Mouse (Mus musculus) intestine, embryonic 14.5 days (tissue): ENCODE results near the gene Apoc2. TPM values are rescaled to one million over a fixed set of nuclear protein-coding genes. Genes with fewer than 3 reads are reported as not detected.

Experiments
- ATAC-seq: fragments of 200-750 bp; cut with Nextera tagmentation; replicated peaks from 2 replicates; pipeline ENCODE4 v1.8.0; 2017; ENCODE audit warnings: low read depth, moderate number of reproducible peaks, moderate TSS enrichment, moderate library complexity; ENCODE audit not compliant: low FRiP score, low TSS enrichment
- DNase-seq: peaks from one replicate; pipeline ENCODE4 v3.0.0-alpha.2; 2018; ENCODE audit warnings: low spot score
- H3K27ac ChIP-seq: fragments of 300-500 bp; sonication (generic); 2 replicates; pipeline ENCODE4 v1.5.1; 2014; ENCODE audit warnings: low read depth, mild to moderate bottlenecking, control low read depth
- H3K27me3 ChIP-seq: fragments of 300-500 bp; sonication (generic); replicated peaks from 2 replicates; pipeline ENCODE4 v1.6.1; 2014; ENCODE audit warnings: low read length, control low read depth; ENCODE audit not compliant: control insufficient read depth, insufficient read depth
- H3K36me3 ChIP-seq: fragments of 300-500 bp; sonication (generic); 2 replicates; pipeline ENCODE4 v1.6.1; 2014; ENCODE audit warnings: low read length, control low read depth; ENCODE audit not compliant: control insufficient read depth, insufficient read depth
- H3K4me1 ChIP-seq: fragments of 300-500 bp; sonication (generic); replicated peaks from 2 replicates; pipeline ENCODE4 v1.6.1; 2014; ENCODE audit warnings: low read length, control low read depth, mixed read lengths; ENCODE audit not compliant: control insufficient read depth, insufficient read depth
- H3K4me2 ChIP-seq: fragments of 300-500 bp; sonication (generic); 2 replicates; pipeline ENCODE4 v1.6.1; 2014; ENCODE audit warnings: low read length
- H3K4me3 ChIP-seq: fragments of 300-500 bp; sonication (generic); 2 replicates; pipeline ENCODE4 v1.5.1; 2014; ENCODE audit warnings: low read depth, low read length, control low read depth, mixed read lengths
- H3K9ac ChIP-seq: fragments of 300-500 bp; sonication (generic); 2 replicates; pipeline ENCODE4 v1.6.1; 2014; ENCODE audit warnings: mild to moderate bottlenecking, low read length
- H3K9me3 ChIP-seq: fragments of 300-500 bp; sonication (generic); 2 replicates; pipeline ENCODE4 v1.6.1; 2016; ENCODE audit warnings: low read length, control low read depth; ENCODE audit not compliant: control insufficient read depth
- WGBS: fragments of 180-500 bp; shearing (Covaris S2); extraction: QIAGEN DNeasy Blood & Tissue Kit; methylation state at CpG from one replicate; pipeline ENCODE4 v1.1.7; 2014; 5-methylcytosine and 5-hydroxymethylcytosine counted together
- polyA plus RNA-seq: library from polyadenylated mRNA; unstranded; fragments of >200 nt; fragmentation: Nextera tagmentation; extraction: Ambion mirVana; gene quantifications from 2 replicates; pipeline ENCODE4 v1.2.1, GENCODE M21; 2014

The Apoc2 gene
- polyA plus RNA-seq, 1 experiment from 2014 or later, result 13.7 TPM

DNA sequence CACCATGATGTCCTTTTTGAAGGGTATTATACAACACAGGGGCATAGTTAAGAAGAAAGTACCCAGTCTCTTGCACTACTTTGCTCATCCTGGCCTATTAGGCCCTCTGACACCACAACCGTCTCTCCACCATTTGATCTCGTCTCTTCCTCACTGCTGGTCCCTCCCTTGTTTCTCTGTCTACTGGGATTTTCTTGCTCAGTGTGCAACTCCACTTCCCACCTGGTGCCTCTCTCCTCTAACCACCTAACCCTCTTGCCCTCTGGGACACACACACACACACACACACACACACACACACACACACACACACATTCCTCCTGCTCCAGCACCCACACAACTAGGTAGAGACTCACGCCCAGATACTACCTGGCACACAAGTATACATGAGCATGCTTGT lies 1.2 kb upstream of the Apoc2 start:
- ATAC-seq, result no peak
- Histone ChIP-seq H3K9ac (no peak overlapping the region), H3K4me1 (no peaks in the 10 kb centered on the region), H3K27ac (no peak overlapping the region), H3K27me3 (no peaks in the 10 kb centered on the region), H3K4me2 (no peak overlapping the region), H3K4me3 (no peak overlapping the region), H3K9me3 (no peaks in the 10 kb centered on the region), H3K36me3 (no peaks in the 10 kb centered on the region)
- WGBS, result 84% methylated on average over 3 of the region's 3 CpGs
- no peak for DNase-seq

DNA sequence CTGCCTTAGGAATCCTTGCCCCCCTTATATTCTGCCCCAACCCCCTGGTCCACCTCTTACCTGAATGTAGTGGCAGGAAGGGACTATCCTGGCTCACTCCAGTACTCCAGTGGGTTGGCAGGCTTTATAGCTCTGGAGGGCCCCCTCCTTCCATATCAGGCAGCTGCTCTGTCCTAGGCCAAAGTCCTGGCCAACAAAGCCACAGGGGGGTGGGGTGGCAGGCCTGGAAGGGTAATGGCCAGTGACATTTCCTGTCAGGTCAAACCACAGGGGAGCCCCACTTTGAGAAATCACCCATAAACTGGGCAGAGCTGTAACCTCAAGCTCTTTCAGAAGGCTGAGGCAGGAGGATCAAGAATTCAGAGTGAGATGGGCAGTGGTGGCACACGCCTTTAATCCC lies 1.1 kb downstream of the Apoc2 start:
- ATAC-seq (0 out of 2 replicates have a peak, but pooled peaks have one; percentile 28), DNase-seq (no peak)
- no peaks in the 10 kb centered on the region for H3K4me1 ChIP-seq
- no peaks in the 10 kb centered on the region for H3K9me3 ChIP-seq
- no peak overlapping the region for H3K27ac ChIP-seq
- WGBS, result 56% methylated on average over 1 of the region's 1 CpGs
- no peak overlapping the region for H3K4me2 ChIP-seq
- H3K9ac ChIP-seq, result no peak overlapping the region
- H3K4me3 ChIP-seq, result no peak overlapping the region
- H3K27me3 ChIP-seq, result no peaks in the 10 kb centered on the region
- H3K36me3 ChIP-seq, result no peaks in the 10 kb centered on the region

DNA sequence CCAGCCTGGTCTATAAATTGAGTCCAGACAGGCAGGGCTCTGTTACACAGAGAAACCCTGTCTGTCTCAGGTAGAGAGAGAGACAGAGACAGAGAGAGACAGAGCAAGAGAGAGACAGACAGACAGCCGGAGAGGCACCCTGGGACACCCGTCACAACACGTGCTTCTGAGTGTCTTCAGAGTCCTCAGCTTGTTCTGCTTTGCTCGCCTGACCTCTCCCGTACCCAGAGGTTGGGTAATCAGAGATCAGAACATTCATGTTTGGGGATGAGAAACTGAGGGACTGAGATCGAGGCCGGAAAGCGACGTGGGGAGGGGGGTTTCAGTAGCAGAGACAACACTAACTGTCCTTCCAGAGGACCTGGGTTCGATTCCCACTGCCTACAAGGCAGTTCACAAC lies 1.9 kb downstream of the Apoc2 start:
- ATAC-seq, result no peak
- 83% methylated on average over 10 of the region's 10 CpGs for WGBS
- Histone ChIP-seq H3K36me3 (no peaks in the 10 kb centered on the region), H3K4me2 (no peak overlapping the region), H3K27me3 (no peaks in the 10 kb centered on the region), H3K9ac (no peak overlapping the region), H3K9me3 (no peaks in the 10 kb centered on the region), H3K27ac (no peak overlapping the region), H3K4me3 (no peak overlapping the region), H3K4me1 (no peaks in the 10 kb centered on the region)
- DNase-seq, result no peak

DNA sequence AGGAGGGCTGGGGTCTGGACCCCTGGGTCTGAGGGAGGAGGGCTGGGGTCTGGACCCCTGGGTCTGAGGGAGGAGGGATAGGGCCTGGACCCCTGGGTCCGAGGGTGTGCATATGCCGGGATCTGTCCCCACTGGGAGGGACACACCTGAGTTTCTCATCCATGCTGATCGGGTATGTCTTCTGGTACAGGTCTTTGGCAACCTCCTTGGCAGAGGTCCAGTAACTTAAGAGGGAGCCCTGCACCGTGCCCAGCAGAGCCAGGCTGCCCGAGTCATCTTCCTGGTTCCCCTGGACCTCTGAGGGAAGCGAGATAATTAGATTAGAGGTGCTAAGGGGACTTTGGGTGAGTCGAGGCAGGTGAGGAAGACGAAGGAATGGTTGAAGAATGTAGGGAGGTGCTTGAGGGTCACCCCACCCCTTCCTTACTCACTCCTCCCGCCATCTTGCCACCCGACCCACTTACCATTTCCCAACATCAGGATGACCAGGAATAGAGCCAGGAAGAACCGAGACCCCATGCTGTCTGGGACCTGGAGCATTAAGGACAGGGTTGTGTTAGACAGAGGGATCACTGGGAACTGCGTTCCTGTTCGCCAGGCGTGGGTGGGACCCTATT lies 4.5 kb downstream of the Apoc2 start:
- Histone ChIP-seq H3K27ac (no peak overlapping the region), H3K4me2 (no peak overlapping the region), H3K4me1 (no peaks in the 10 kb centered on the region; the same call in 1 of the 2 replicates), H3K36me3 (no peaks in the 10 kb centered on the region), H3K27me3 (no peaks in the 10 kb centered on the region), H3K9me3 (no peaks in the 10 kb centered on the region), H3K4me3 (no peak overlapping the region), H3K9ac (no peak overlapping the region)
- 66% methylated on average over 14 of the region's 14 CpGs for WGBS
- ATAC-seq, result no peak
- no peak for DNase-seq

GRCm38 (mm10) chr7:19671511-19671910 lies 6.2 kb downstream of the Apoc2 start:
- no peaks in the 10 kb centered on the region for H3K9me3 ChIP-seq
- WGBS, result 72% methylated on average over 10 of the region's 10 CpGs
- H3K4me2 ChIP-seq, result no peak overlapping the region
- H3K36me3 ChIP-seq, result no peaks in the 10 kb centered on the region
- no peak overlapping the region for H3K9ac ChIP-seq
- H3K27ac ChIP-seq, result no peak overlapping the region
- ATAC-seq (no peak), DNase-seq (no peak)
- H3K4me3 ChIP-seq, result no peak overlapping the region
- H3K4me1 ChIP-seq, result no peaks in the 10 kb centered on the region; the same call in 1 of the 2 replicates
- no peaks in the 10 kb centered on the region for H3K27me3 ChIP-seq

GRCm38 (mm10) chr7:19668947-19669721 lies 8.6 kb downstream of the Apoc2 start:
- 7% methylated on average over 10 of the region's 10 CpGs for WGBS
- no peak overlapping the region for H3K4me3 ChIP-seq
- peak; percentile 69 for ATAC-seq
- no peak overlapping the region; the same call in 1 of the 2 replicates for H3K27ac ChIP-seq
- no peaks in the 10 kb centered on the region for H3K27me3 ChIP-seq
- peaks cover 6% of the 10 kb centered on the region for H3K4me1 ChIP-seq
- H3K9ac ChIP-seq, result 0 out of 2 replicates have a peak overlapping the region, but pooled peaks have one; percentile 22
- peak; percentile 89 for DNase-seq
- H3K4me2 ChIP-seq, result peak overlapping the region; percentile 35
- H3K36me3 ChIP-seq, result no peaks in the 10 kb centered on the region
- H3K9me3 ChIP-seq, result no peaks in the 10 kb centered on the region

DNA sequence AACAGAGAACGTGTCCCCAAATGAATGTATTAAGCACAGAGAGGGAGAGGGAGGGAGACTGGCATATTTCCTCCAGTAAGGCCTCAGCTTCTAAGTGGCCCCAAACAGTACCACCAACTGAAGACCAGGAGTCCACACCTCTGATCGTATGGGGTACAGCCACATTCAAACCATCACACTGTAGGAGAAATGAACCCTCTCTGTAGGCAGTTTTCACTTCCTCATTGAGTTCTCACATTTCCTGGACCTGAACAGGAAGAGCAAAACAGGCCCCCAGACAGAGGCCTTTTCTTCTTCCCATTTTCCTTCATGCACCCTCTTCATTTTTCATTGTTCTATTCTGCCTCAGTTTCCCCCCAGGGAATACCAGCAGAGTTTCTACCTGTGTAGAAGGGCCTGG lies 10.3 kb downstream of the Apoc2 start:
- no peaks in the 10 kb centered on the region for H3K27me3 ChIP-seq
- H3K4me3 ChIP-seq, result no peak overlapping the region
- no peak overlapping the region for H3K4me2 ChIP-seq
- H3K4me1 ChIP-seq, result peaks cover 13% of the 10 kb centered on the region
- H3K36me3 ChIP-seq, result peaks cover 2% of the 10 kb centered on the region; the same call in 1 of the 2 replicates
- WGBS, result 87% methylated on average over 2 of the region's 2 CpGs
- ATAC-seq, result no peak
- H3K27ac ChIP-seq, result no peak overlapping the region
- no peak overlapping the region for H3K9ac ChIP-seq
- no peak for DNase-seq
- no peaks in the 10 kb centered on the region for H3K9me3 ChIP-seq

- 64% methylated on average over 3 of the region's 3 CpGs for WGBS
- Histone ChIP-seq H3K27ac (no peak overlapping the region), H3K4me3 (no peak overlapping the region), H3K36me3 (peaks cover 8% of the 10 kb centered on the region; the same call in 1 of the 2 replicates), H3K4me2 (no peak overlapping the region), H3K4me1 (peaks cover 13% of the 10 kb centered on the region), H3K9me3 (no peaks in the 10 kb centered on the region), H3K9ac (no peak overlapping the region), H3K27me3 (no peaks in the 10 kb centered on the region)
- DNase-seq (no peak), ATAC-seq (no peak)
Observed at GRCm38 (mm10) chr7:19666750-19667149, 11.0 kb downstream of the Apoc2 start.
